Mouse (Mus musculus): ENCODE results near the gene Pan2.

- TF ChIP-seq POLR2A (IDR thresholded peaks at IDR 0.05; ENCODE audit: control insufficient read depth, extremely low read depth, insufficient read depth, low read length, poor library complexity) (peak; percentile 37; the same call in 1 of the 2 replicates), CTCF (IDR thresholded peaks at IDR 0.05; ENCODE audit: borderline replicate concordance, control insufficient read depth, extremely low read depth, insufficient read depth, low read length, poor library complexity) (0 out of 2 replicates have a peak, but pooled peaks have one; percentile 19)
Observed at GRCm38 (mm10) chr10:128322141-128323108, 19.3 kb downstream of the Pan2 start, which contains the start of gene Cnpy2.
